Mouse (Mus musculus) duodenum, adult 2 months (tissue): Measurements from ENCODE around the gene Stac. TPM values are rescaled to one million over a fixed set of nuclear protein-coding genes. Genes with fewer than 3 reads are reported as not detected.

Experiments used
- polyA plus RNA-seq: library from polyadenylated mRNA; depleted of rRNA; stranded (reverse); fragments of >200 nt; gene quantifications from 2 replicates; pipeline ENCODE4 v1.2.3, GENCODE M21; 2012; ENCODE audit warnings: low replicate concordance; rRNA removed

Gene Stac
- 0.48 and 1.2 TPM in 2 replicates for polyA plus RNA-seq

DNA sequence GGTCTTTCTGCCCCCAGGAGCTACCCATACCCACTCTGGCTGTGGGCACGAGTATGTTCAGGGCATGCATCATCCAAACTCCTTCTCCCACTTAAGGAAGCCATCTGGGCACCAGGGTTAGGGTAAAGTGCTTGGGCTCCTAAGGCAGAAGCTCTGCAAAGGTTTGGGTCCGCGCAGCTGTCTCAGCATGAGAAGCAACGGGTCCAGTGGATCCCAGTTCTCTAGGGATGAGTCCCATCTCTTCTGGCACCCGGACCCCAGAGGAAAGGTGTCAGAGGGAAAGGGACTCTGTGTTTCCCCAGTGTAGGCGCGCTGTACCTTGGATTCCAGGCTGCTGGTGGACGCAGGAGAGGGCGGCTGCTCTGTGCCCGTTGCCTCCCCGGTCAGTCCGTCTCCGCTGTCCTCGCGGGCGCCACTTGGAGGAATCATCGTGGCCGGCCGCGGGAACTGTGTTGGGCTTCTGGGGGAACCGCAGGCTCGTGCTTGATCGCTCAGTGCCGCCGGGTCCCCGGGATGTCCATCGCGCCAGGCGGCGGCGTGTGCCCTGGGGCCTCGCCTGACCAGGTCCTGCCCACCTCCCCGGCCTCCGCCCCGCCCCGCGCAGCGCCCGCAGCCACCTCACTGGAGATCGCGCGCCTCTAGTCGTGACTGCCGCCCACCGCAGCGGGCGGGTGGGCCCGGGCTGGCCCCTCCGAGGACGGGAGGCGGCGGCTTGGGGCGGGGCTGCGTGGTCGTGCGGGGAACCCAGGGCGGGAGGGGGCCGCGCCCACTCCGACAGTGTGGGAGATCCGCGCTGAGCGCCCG lies at the start of gene Stac:
Stac (minus strand) TSS at position 669 of the 804 bp plus-strand sequence.

